Mouse (Mus musculus): ENCODE measurements around the gene Stam2.

The Stam2 gene

DNA sequence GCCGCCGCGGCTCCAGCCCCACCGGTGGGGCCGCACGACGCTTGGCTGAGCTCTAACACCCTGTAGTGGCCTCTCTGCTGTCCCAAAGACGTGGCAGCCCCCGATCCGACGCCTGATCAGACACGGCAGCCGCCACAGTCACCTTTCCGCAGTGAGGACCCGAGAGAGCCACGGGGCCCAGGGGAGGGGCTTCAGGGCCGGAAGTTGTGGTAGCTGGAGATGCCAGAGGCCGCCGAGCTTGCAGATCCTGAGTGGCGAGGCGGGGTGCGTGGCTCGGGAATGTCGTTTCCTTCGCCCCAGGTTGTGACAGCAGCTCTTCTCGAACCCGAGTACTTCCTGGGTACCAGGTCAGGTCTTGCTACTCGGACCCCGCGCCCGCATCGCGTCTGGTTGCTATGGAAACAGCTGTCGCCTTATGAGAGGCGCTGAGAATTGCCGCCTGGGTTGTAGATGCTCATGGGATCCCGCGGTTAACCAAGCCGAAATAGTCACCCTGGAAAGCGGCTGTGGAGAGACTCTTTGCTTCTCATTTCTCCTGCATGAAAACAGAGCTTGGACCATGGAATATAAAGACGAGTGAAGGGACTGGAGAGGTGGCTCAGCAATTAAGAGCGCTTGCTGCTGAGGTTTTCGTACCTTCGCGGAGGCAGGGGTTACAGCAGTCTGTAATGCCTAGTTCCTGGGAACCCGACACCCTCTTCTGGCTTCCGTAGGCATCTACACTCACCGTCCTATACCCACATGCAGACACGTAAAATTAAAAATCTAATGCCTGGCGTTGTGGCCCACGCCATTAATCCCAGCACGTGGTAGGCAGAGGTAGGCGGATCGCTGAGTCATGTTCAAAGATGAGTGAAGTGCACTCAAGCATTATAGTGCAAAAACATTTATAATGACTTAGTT lies at the start of gene Stam2:
Stam2 (minus strand) TSS at position 26 of the 903 bp plus-strand sequence.
- peak; percentile 92 to 94 for DNase-seq (ENCODE audit: low spot score in 2 of 2)

DNA sequence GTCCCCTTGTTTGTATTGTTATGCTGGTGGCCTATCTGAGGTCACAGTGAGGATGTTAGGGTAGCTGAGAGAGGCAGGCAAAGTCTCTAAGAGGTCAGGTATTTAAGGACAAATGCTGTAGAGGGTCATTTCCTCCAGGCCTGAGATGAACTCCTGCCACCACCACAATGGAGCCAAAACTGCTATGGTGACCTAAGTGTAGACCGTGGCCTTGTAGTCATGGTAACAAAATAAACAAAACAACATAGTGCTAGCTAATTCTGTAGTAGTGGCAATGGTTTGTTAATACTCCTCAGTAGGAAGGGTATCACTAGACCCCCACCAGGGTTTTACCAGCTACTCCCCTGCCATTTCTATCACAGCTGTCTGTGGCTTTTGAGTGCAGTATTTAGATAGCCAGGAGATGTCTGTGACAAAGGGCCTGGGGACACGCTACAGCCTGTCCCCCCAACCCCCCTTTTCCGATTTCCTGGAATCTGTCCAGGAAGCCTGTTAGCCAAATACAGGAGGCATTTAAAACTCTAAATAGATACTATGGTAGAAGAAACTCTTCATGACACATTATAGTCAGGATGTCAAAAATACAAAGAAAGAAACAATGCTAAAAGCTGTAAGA lies 43.1 kb upstream of the Stam2 start:
- DNase-seq (ENCODE audit: low spot score in 2 of 2), result no peak

- DNase-seq (ENCODE audit: low spot score in 2 of 2), result no peak
These were observed 37.9 kb upstream of the Stam2 start for GRCm38 (mm10) chr2:52779987-52780386.

DNA sequence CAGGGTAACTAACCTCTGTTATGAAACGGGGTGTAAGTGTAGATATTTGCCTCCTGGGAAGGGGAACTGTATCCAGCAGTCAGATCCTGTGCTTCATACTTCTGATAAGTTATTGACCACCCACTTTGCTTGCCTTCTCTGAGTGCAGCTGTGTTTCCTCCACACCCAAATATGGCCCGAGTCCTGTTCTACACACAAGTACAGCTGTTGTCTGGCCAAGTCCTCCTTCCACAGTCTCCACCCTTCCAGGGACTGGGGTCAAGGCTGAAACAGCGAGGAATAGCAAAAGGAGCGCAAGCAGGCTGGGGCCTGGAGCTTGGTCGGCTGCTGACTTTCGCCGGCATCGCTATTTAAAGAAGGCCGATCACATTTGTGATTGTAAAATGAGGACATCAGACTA lies 37.3 kb upstream of the Stam2 start:
- no peak for DNase-seq (ENCODE audit: low spot score in 2 of 2)

DNA sequence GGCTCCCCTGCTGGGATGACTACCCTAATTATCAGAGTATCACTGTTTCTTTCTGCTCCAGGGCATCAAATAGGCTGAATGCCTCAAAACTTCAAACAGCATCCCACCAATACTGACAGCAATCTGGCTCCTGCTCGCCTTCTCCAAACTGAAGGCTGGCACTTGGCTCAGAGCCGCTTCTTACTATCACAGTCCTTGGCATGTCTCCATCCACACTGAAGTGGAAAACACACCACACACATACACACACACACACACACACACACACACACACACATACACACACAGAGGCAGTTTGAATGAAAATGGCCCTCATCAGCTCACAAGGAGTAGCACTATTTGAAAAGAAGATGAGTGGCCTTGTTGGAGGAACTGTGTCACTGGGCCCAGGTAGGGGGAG lies 35.8 kb upstream of the Stam2 start:
- peak; percentile 55 to 73 for DNase-seq (ENCODE audit: low spot score in 2 of 2)

GRCm38 (mm10) chr2:52774373-52774772 lies 32.3 kb upstream of the Stam2 start:
- no peak for DNase-seq (ENCODE audit: low spot score in 2 of 2)

DNA sequence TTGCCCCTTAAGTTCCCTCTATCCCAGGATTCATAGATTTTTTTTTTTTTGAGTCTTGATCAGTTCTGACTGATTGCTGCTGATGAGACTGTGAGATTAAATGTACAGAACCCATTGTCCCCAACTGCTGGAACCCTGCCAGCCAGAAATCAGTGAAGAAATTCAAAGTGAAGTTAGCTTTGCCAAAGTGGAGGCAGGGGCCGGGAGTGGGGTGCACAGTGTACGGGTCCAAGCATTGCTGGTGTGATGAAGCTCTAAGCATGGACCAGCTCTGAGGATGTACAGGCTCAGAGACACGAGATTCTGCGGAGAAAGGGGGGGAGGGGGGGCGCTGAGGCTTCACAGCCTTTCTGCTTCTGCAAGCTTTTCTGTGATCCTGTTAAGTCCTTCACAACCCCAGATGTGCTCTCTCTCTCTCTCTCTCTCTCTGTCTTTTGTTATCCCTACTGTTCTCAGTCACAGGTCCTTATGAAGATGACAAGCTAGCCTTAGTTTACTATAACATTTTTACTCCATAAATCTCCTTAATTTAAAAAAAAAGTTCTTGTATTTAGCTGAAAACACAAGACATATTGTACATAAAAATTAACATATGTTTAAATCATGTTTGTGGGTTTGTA lies 30.8 kb upstream of the Stam2 start:
- no peak for DNase-seq (ENCODE audit: low spot score in 2 of 2)

- no peak for DNase-seq (ENCODE audit: low spot score in 2 of 2)
These were observed 23.0 kb upstream of the Stam2 start for GRCm38 (mm10) chr2:52765130-52765529.

GRCm38 (mm10) chr2:52763891-52764290 lies 21.8 kb upstream of the Stam2 start:
- no peak for DNase-seq (ENCODE audit: low spot score in 2 of 2)

DNA sequence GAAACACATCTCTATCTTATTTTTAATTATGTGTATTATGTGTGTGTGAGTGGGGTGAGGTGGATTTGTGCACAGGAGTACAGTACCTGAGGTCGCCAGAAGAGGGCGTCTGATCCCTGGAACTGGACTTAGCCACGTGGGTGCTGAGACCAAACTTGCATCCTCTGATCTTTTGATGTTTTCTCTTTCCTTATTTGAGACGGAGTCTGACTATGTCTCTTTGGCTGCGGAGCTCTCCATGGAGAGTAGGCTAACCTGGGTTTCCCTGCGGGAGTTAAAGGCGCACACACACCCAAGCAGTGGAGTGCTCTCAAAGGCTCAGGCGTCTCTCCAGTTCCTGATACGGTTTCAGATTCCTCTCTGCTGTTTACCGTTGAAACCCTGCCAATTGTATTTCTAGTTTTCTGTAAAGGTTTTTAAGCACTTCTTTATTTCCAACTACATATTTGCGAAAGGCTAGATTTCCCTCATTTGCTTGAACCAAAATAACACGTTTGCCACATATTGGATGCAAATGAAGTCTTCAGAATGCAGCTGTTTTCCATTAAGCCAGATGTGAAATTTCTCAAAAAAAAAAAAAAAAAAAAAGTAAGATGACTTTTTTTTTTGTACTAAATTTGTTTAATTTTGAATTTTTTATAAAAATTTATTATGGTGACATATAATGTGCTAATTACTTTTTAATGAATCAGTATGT lies 21.1 kb upstream of the Stam2 start:
- DNase-seq (ENCODE audit: low spot score in 2 of 2), result peak; percentile 83 to 84

DNA sequence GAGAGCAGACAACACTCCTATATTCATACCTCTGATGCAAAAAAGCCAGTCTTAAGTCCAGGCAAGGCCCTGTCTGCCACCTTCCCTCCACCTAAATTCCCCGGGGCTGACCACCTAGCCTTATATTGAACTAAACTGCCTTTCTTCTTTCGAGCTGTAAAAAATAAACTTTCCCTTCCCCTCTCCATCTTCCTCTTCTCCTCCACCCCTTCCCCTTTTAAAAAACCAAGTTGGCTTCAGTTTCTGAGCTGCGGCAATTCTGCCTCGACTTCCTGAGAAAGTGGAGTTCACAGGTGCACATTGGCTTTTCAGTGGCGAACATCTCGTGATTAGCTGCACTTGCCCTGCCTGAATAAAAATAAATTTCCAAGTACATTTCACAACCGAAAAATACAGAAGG lies 20.4 kb upstream of the Stam2 start:
- DNase-seq (ENCODE audit: low spot score in 2 of 2), result no peak

DNA sequence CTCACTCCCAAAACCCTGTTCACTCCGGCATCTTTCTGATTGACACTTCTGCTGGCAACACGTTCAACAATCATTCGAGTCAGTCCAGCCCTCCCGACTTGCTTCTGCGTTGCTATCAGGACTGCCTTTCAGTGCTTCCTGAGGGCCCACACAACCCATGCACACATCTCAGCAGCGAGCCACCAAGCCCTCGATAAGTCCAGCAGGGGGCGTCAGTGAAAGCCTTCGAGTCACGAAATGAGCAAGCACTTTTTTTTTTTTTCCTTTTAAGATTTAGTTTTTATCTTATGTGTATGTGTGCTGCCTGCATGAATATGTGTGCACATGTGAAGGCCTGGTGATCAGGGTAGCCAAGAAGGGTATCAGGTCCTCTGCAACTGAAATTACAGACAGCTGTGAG lies 16.5 kb upstream of the Stam2 start:
- DNase-seq (ENCODE audit: low spot score in 2 of 2), result peak; percentile 63 to 72

DNA sequence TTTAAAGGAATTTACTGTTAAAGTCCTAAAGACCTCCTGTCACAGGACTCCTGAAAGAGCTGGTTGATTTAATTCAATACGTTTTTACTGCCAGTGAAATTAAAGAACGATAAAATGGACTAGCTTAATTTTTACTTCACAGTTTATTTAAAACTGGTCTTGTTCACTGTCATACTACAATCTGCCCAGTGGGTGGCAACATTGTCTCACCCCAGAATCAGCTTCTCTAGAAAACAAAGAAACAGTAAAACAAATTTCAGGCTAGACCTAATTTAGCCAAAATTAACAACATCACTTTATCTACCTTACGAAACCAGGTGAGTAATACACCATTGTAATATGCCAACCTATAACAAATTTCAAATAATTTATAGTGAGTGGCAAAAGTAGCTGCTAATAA lies 14.6 kb upstream of the Stam2 start:
- DNase-seq (ENCODE audit: low spot score in 2 of 2), result peak in 1 of 2 experiments; percentile 53

- no peak for DNase-seq (ENCODE audit: low spot score in 2 of 2)
These were observed 11.7 kb upstream of the Stam2 start for GRCm38 (mm10) chr2:52753573-52754317.

GRCm38 (mm10) chr2:52744099-52744498 lies 2.0 kb upstream of the Stam2 start:
- no peak for DNase-seq (ENCODE audit: low spot score in 2 of 2)

- DNase-seq (ENCODE audit: low spot score in 2 of 2), result peak; percentile 84 to 85
These were observed 313 bp downstream of the Stam2 start for GRCm38 (mm10) chr2:52741681-52742255.

DNA sequence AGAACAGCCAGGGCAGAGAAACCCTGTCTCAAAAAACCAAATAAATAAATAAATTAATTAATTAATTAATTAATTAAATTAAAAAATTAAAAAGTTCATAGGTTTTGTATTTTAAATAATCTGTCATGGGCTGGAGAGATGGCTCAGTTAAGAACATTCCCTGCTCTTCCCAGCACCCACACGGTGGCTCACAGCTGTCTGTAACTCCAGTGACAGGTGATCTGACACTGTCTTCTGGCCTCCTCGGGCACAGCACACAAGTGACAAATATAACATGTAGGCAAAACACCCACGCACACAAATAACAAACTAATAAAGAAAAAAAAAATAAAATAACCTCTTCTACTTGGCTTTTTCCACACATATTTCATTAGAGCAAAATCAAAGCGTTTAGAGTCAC lies 1.5 kb downstream of the Stam2 start:
- no peak for DNase-seq (ENCODE audit: low spot score in 2 of 2)

- no peak for DNase-seq (ENCODE audit: low spot score in 2 of 2)
These were observed 7.6 kb downstream of the Stam2 start for GRCm38 (mm10) chr2:52734504-52734903.

DNA sequence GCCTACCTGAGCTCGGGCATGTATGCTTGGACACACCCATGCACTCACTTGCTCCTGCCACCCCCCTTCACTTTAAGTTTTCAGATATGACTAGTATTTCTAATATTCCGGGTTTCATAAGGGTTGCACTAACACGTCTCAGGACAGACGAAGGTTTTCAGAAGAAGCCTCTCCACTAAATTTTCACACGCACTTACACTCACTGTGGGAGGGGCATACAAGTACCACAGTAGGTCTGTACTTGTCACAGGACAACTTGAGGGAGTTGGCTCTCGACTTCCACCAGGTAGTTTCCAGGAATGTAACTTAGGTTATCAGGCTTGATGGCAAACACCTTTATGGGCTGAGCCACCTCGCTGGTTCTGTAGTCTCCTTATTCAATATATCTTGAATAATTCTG lies 8.4 kb downstream of the Stam2 start:
- DNase-seq (ENCODE audit: low spot score in 2 of 2), result no peak

- peak in 1 of 2 experiments; percentile 16 for DNase-seq (ENCODE audit: low spot score in 2 of 2)
These were observed 9.5 kb downstream of the Stam2 start for GRCm38 (mm10) chr2:52732611-52733010.

DNA sequence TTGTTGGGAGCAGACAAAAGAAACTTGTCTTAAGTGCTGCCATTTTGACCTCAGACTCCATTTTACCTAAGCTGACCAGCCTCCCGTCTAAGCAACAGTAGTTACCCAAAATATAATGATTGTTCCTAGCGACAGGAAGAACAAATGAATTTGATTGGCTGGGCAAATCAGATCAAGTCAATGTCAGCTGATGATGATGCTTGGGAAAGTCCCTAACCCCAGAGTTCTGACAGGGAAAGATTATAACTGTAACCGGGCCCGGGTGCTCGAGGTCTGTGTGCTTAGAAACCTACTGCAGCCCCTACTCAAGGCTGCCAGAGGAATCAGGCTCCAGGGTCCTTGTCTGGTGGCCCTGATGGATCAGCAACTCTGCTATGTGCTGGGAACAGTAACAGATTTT lies 10.1 kb downstream of the Stam2 start:
- DNase-seq (ENCODE audit: low spot score in 2 of 2), result peak in 1 of 2 experiments; percentile 13

Measured in right cerebral cortex, postnatal 10 days (tissue).